Mouse (Mus musculus) intestine, embryonic 14.5 days (tissue): ENCODE results near the gene Tnf. TPM values are rescaled to one million over a fixed set of nuclear protein-coding genes. Genes with fewer than 3 reads are reported as not detected.

ENCODE experiments used
- ATAC-seq: fragments of 200-750 bp; cut with Nextera tagmentation; replicated peaks from 2 replicates; pipeline ENCODE4 v1.8.0; 2017; ENCODE audit warnings: low read depth, moderate number of reproducible peaks, moderate TSS enrichment, moderate library complexity; ENCODE audit not compliant: low FRiP score, low TSS enrichment
- DNase-seq: peaks from one replicate; pipeline ENCODE4 v3.0.0-alpha.2; 2018; ENCODE audit warnings: low spot score
- H3K27ac ChIP-seq: fragments of 300-500 bp; sonication (generic); 2 replicates; pipeline ENCODE4 v1.5.1; 2014; ENCODE audit warnings: low read depth, mild to moderate bottlenecking, control low read depth
- H3K27me3 ChIP-seq: fragments of 300-500 bp; sonication (generic); replicated peaks from 2 replicates; pipeline ENCODE4 v1.6.1; 2014; ENCODE audit warnings: low read length, control low read depth; ENCODE audit not compliant: control insufficient read depth, insufficient read depth
- H3K36me3 ChIP-seq: fragments of 300-500 bp; sonication (generic); 2 replicates; pipeline ENCODE4 v1.6.1; 2014; ENCODE audit warnings: low read length, control low read depth; ENCODE audit not compliant: control insufficient read depth, insufficient read depth
- H3K4me1 ChIP-seq: fragments of 300-500 bp; sonication (generic); replicated peaks from 2 replicates; pipeline ENCODE4 v1.6.1; 2014; ENCODE audit warnings: low read length, control low read depth, mixed read lengths; ENCODE audit not compliant: control insufficient read depth, insufficient read depth
- H3K4me2 ChIP-seq: fragments of 300-500 bp; sonication (generic); 2 replicates; pipeline ENCODE4 v1.6.1; 2014; ENCODE audit warnings: low read length
- H3K4me3 ChIP-seq: fragments of 300-500 bp; sonication (generic); 2 replicates; pipeline ENCODE4 v1.5.1; 2014; ENCODE audit warnings: low read depth, low read length, control low read depth, mixed read lengths
- H3K9ac ChIP-seq: fragments of 300-500 bp; sonication (generic); 2 replicates; pipeline ENCODE4 v1.6.1; 2014; ENCODE audit warnings: mild to moderate bottlenecking, low read length
- H3K9me3 ChIP-seq: fragments of 300-500 bp; sonication (generic); 2 replicates; pipeline ENCODE4 v1.6.1; 2016; ENCODE audit warnings: low read length, control low read depth; ENCODE audit not compliant: control insufficient read depth
- WGBS: fragments of 180-500 bp; shearing (Covaris S2); extraction: QIAGEN DNeasy Blood & Tissue Kit; methylation state at CpG from one replicate; pipeline ENCODE4 v1.1.7; 2014; 5-methylcytosine and 5-hydroxymethylcytosine counted together
- polyA plus RNA-seq: library from polyadenylated mRNA; unstranded; fragments of >200 nt; fragmentation: Nextera tagmentation; extraction: Ambion mirVana; gene quantifications from 2 replicates; pipeline ENCODE4 v1.2.1, GENCODE M21; 2014

Tnf gene
- polyA plus RNA-seq, 1 experiment from 2014 or later, result 0.28 TPM

- 4% methylated on average over 16 of the region's 16 CpGs for WGBS
- H3K9me3 ChIP-seq, result no peaks in the 10 kb centered on the region
- DNase-seq (peak; percentile 74), ATAC-seq (no peak)
- H3K27ac ChIP-seq, result peak overlapping the region; percentile 99
- peak overlapping the region; percentile 99 for H3K9ac ChIP-seq
- peak overlapping the region; percentile 87 for H3K4me2 ChIP-seq
- H3K27me3 ChIP-seq, result no peaks in the 10 kb centered on the region
- H3K4me1 ChIP-seq, result peaks cover 41% of the 10 kb centered on the region
- peaks cover 49% of the 10 kb centered on the region for H3K36me3 ChIP-seq
- H3K4me3 ChIP-seq, result peak overlapping the region; percentile 86
These were observed 41.3 kb upstream of the Tnf start for GRCm38 (mm10) chr17:35243086-35243485.

DNA sequence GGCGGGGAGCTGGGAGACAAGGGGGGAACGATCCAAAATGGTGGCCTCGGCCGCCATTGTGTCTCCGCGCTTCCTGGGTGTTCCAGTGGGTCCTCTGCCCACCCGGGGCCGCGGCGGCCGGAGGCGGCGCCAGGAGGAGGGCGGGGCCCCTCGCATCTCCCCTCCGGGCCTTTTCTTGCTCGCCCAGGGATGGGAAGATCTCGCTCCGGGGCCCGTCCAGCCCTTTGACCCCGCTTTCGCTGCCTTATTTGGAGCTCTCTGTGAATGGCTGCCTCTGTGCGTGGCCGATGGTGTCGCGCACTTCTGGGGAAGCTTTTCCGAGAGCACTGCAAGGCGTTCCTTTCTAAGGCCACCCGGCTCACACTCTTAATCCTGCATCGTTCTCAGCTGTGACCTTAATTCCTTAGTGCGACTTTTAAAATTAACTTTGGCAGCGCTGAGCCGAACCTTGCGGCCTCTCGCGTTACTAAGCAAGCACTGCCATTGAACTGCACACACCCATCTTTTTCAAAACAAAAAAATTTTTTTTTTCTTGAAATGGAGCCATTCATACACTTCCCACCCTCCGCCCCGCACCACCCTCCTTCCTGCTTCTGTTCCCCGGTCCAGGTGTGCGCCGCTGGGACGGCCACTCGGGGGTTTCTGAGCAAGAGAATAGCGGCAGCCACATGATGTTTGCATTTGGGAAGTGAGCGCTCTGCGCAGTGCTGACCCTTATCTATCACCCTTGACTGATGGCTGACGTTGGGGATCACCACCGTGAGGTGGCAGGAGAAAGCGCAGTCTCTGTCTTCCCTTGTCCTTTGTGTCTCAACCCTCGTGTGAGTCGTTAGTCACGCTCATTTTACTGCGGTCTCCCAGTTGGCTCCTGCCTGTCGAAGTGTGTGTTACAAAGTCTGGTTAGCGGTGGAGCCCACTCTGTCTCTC lies 40.5 kb upstream of the Tnf start:
- peak overlapping the region; percentile 99 for H3K9ac ChIP-seq
- peak; percentile 96 for DNase-seq
- peak; percentile 60 for ATAC-seq
- peaks cover 41% of the 10 kb centered on the region for H3K36me3 ChIP-seq
- under 1% methylated on average over 55 of the region's 55 CpGs for WGBS
- H3K4me1 ChIP-seq, result peaks cover 41% of the 10 kb centered on the region
- peak overlapping the region; percentile 86 for H3K4me3 ChIP-seq
- peak overlapping the region; percentile 87 for H3K4me2 ChIP-seq
- H3K27me3 ChIP-seq, result no peaks in the 10 kb centered on the region
- no peaks in the 10 kb centered on the region for H3K9me3 ChIP-seq
- peak overlapping the region; percentile 99 for H3K27ac ChIP-seq

GRCm38 (mm10) chr17:35241305-35242014 lies 39.7 kb upstream of the Tnf start, which contains the start of gene Ddx39b:
TSS of gene Ddx39b (plus strand) at chr17:35241746.
- ATAC-seq, result peak; percentile 91
- Histone ChIP-seq H3K27me3 (no peaks in the 10 kb centered on the region), H3K4me3 (peak within 1 kb of the TSS; percentile 86), H3K27ac (peak within 1 kb of the TSS; percentile 99), H3K4me2 (peak within 1 kb of the TSS; percentile 87), H3K4me1 (peaks cover 43% of the 10 kb centered on the region), H3K9ac (peak within 1 kb of the TSS; percentile 99), H3K9me3 (no peaks in the 10 kb centered on the region), H3K36me3 (peaks cover 33% of the 10 kb centered on the region)
- WGBS, result under 1% methylated on average over 69 of the region's 69 CpGs
- DNase-seq, result peak; percentile 99

- Histone ChIP-seq H3K9ac (peak overlapping the region; percentile 99), H3K36me3 (peaks cover 25% of the 10 kb centered on the region), H3K4me2 (peak overlapping the region; percentile 87), H3K27ac (peak overlapping the region; percentile 99), H3K9me3 (no peaks in the 10 kb centered on the region), H3K4me1 (peaks cover 39% of the 10 kb centered on the region), H3K27me3 (no peaks in the 10 kb centered on the region), H3K4me3 (peak overlapping the region; percentile 86)
- WGBS, result 24% methylated on average over 12 of the region's 12 CpGs
- DNase-seq (no peak), ATAC-seq (peak; percentile 0; the same call in 1 of the 2 replicates)
These were observed 38.8 kb upstream of the Tnf start for GRCm38 (mm10) chr17:35240384-35241304.

DNA sequence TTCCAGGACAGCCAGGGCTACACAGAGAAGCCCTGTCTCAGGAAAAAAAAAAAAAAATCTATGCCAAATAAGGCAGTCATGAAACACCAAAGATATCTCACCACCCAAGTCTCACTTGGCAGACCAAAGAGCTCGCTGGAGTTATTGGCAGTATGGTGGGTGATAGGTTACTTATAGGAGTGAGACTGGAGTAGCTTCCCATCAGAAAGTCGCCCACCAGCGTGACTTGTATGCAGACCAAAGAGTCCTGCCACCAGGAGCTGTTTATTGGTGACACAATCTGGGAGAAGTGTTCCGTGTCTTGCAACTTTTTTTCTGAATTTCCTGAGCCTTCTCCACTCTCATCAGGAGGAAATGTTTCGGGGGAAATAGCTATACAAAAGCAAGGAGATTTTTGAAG lies 37.9 kb upstream of the Tnf start:
- H3K4me3 ChIP-seq, result no peak overlapping the region
- ATAC-seq (no peak), DNase-seq (no peak)
- no peak overlapping the region for H3K4me2 ChIP-seq
- 77% methylated on average over 5 of the region's 5 CpGs for WGBS
- peak overlapping the region; percentile 99; the same call in 1 of the 2 replicates for H3K27ac ChIP-seq
- H3K36me3 ChIP-seq, result peaks cover 15% of the 10 kb centered on the region
- no peak overlapping the region for H3K9ac ChIP-seq
- H3K4me1 ChIP-seq, result peaks cover 31% of the 10 kb centered on the region
- no peaks in the 10 kb centered on the region for H3K27me3 ChIP-seq
- H3K9me3 ChIP-seq, result no peaks in the 10 kb centered on the region

DNA sequence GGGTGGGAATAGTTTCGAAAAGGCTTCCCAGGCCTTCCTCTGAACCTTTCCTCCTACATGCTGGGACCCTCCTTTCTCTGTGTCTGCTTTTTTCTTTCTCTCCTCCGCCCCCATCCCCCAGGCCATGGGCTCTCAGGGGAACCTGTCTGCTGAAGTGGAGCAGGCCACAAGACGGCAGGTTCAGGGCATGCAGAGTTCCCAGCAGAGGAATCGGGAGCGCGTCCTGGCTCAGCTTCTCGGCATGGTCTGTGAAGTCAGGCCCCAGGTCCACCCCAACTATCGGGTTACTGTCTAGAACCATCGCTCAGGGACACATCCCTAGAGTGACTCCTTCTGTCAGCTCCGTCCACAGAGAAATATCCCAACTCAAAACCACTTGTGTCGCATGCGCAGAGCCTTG lies 35.7 kb upstream of the Tnf start:
- Histone ChIP-seq H3K27me3 (no peaks in the 10 kb centered on the region), H3K4me1 (peaks cover 35% of the 10 kb centered on the region), H3K36me3 (no peaks in the 10 kb centered on the region), H3K4me3 (no peak overlapping the region), H3K9ac (no peak overlapping the region), H3K4me2 (no peak overlapping the region), H3K27ac (no peak overlapping the region), H3K9me3 (no peaks in the 10 kb centered on the region)
- DNase-seq (no peak), ATAC-seq (no peak)
- WGBS, result 91% methylated on average over 12 of the region's 12 CpGs

- H3K4me3 ChIP-seq, result no peak overlapping the region
- ATAC-seq (no peak), DNase-seq (no peak)
- H3K27me3 ChIP-seq, result no peaks in the 10 kb centered on the region
- H3K4me1 ChIP-seq, result peaks cover 38% of the 10 kb centered on the region
- no peaks in the 10 kb centered on the region for H3K36me3 ChIP-seq
- H3K27ac ChIP-seq, result no peak overlapping the region
- H3K9ac ChIP-seq, result no peak overlapping the region
- 72% methylated on average over 9 of the region's 9 CpGs for WGBS
- H3K4me2 ChIP-seq, result no peak overlapping the region
- no peaks in the 10 kb centered on the region for H3K9me3 ChIP-seq
These were observed 35.2 kb upstream of the Tnf start for GRCm38 (mm10) chr17:35236996-35237395.

DNA sequence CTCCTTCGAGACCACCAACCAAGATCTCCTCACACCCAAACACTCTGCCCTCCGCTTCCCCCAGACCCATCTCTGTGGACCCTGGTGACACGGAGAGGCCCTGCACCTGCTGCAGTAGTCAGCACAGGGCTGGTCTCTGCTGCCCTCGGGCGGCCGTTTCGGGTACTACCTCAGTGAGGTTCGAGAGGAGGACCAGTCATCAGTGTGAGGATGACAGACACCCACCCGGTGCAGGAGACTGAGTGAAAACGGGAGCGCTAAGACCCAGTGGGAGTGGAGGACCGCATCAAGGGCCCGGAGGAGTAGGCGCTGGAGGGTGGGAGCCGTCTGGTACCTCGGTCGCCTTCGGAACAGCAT lies 34.6 kb upstream of the Tnf start:
- Histone ChIP-seq H3K4me3 (peak overlapping the region; percentile 59), H3K4me2 (peak overlapping the region; percentile 84), H3K9me3 (no peaks in the 10 kb centered on the region), H3K27me3 (no peaks in the 10 kb centered on the region), H3K27ac (peak overlapping the region; percentile 96), H3K4me1 (peaks cover 42% of the 10 kb centered on the region), H3K36me3 (peaks cover 1% of the 10 kb centered on the region; the same call in 1 of the 2 replicates), H3K9ac (peak overlapping the region; percentile 73)
- DNase-seq, result peak; percentile 100
- 2% methylated on average over 18 of the region's 18 CpGs for WGBS
- peak; percentile 56 for ATAC-seq
